ENCODE assay signal across 20 mouse cellular contexts in the genomic region with DNA sequence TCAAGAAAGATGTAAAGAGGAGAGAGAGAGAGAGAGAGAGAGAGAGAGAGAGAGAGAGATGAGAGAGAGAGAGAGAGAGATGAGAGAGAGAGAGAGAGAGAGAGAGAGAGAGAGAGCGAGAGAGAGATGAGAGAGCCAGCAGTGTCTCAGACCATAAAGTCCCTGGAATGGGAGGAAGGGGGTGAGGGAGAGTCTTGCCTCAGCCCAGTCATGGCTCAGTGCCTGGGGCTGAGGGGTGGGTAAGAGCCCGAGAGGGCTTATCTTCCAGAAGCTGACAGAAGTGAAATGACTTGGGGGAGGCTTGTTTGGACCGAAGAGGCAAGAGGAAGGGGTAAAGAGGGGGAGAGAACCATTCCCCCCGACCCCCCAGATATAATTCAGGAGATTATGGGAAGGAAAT.
DNase-seq lines count a peak whose midpoint lies in the region; ATAC-seq and TF ChIP-seq lines count a peak whose summit lies in the region.
"Had no signal": no experiment of that assay in that cellular context is flagged by ENCODE, and none has a peak within 500 bp of the region (broad histone marks: within the 10 kb centered on the region; RNA-seq: fewer than 3 reads in every experiment).

No protein-coding gene starts in this region.

- DNase-seq in kidney, adult 9 months: no peak
- DNase-seq in kidney, postnatal 0 days (ENCODE audit: low spot score): peak; percentile 81
- DNase-seq in kidney, adult 8-10 months: no peak
- DNase-seq in midbrain, embryonic 11.5 days (ENCODE audit: low spot score, missing footprints): peak; percentile 54
- DNase-seq: adrenal gland, adult 8-10 months; adrenal gland, postnatal 14 days; adrenal gland, postnatal 36 days; cerebellum, adult 11-12 months; cerebellum, adult 2 months; cerebellum, adult 9-10 months; cerebellum, postnatal 10 days; cerebellum, postnatal 25 days had no signal

- no peak overlapping the region for H3K9ac ChIP-seq in kidney, embryonic 15.5 days
- H3K9ac ChIP-seq in kidney, postnatal 0 days (ENCODE audit: low read depth, low read length): no peak overlapping the region
- no peak overlapping the region for H3K9ac ChIP-seq in midbrain, embryonic 11.5 days (ENCODE audit: low read length)
- H3K9ac ChIP-seq in midbrain, embryonic 16.5 days (ENCODE audit: low read depth, low read length): no peak overlapping the region
- H3K9ac ChIP-seq in heart, embryonic 12.5 days: no peak overlapping the region
- H3K9ac ChIP-seq: embryonic facial prominence, embryonic 12.5 days; forebrain, embryonic 13.5 days; forebrain, embryonic 15.5 days had no signal

- H3K4me3 ChIP-seq in kidney, embryonic 15.5 days (replicated peaks): no peak overlapping the region
- no peak overlapping the region for H3K4me3 ChIP-seq in kidney, postnatal 0 days (replicated peaks; ENCODE audit: low read depth, low read length)
- H3K4me3 ChIP-seq in midbrain, embryonic 11.5 days (ENCODE audit: low read depth, low read length): no peak overlapping the region
- no peak overlapping the region for H3K4me3 ChIP-seq in midbrain, embryonic 16.5 days (ENCODE audit: low read depth, low read length)
- H3K4me3 ChIP-seq in heart, embryonic 12.5 days: no peak overlapping the region
- H3K4me3 ChIP-seq: embryonic facial prominence, embryonic 10.5 days; embryonic facial prominence, embryonic 12.5 days; forebrain, embryonic 13.5 days; forebrain, embryonic 15.5 days had no signal

- 16% methylated on average over 4 of the region's 4 CpGs for WGBS in kidney, embryonic 15.5 days
- 17% methylated on average over 4 of the region's 4 CpGs for WGBS in kidney, postnatal 0 days
- WGBS in midbrain, embryonic 11.5 days: 58% methylated on average over 4 of the region's 4 CpGs
- 49% methylated on average over 4 of the region's 4 CpGs for WGBS in midbrain, embryonic 16.5 days
- 30% methylated on average over 3 of the region's 4 CpGs for WGBS in heart, embryonic 12.5 days

- H3K9me3 ChIP-seq in kidney, embryonic 15.5 days (replicated peaks): no peaks in the 10 kb centered on the region
- H3K9me3 ChIP-seq in kidney, postnatal 0 days (replicated peaks; ENCODE audit: low read length): no peaks in the 10 kb centered on the region
- H3K9me3 ChIP-seq in midbrain, embryonic 11.5 days (ENCODE audit: control insufficient read depth, low read length): no peaks in the 10 kb centered on the region
- H3K9me3 ChIP-seq in midbrain, embryonic 16.5 days (replicated peaks; ENCODE audit: control insufficient read depth, low read length, poor library complexity, severe bottlenecking): no peaks in the 10 kb centered on the region
- H3K9me3 ChIP-seq in heart, embryonic 12.5 days (replicated peaks): no peaks in the 10 kb centered on the region
- H3K9me3 ChIP-seq: embryonic facial prominence, embryonic 10.5 days; embryonic facial prominence, embryonic 12.5 days; forebrain, embryonic 13.5 days; forebrain, embryonic 15.5 days had no signal

- peaks cover 42% of the 10 kb centered on the region for H3K27me3 ChIP-seq in kidney, embryonic 15.5 days
- H3K27me3 ChIP-seq in kidney, postnatal 0 days (ENCODE audit: insufficient read depth, low read length): peaks cover 7% of the 10 kb centered on the region; the same call in 1 of the 2 replicates
- H3K27me3 ChIP-seq in midbrain, embryonic 11.5 days (ENCODE audit: control insufficient read depth, insufficient read depth, low read length): peaks cover 21% of the 10 kb centered on the region
- peaks cover 22% of the 10 kb centered on the region for H3K27me3 ChIP-seq in midbrain, embryonic 16.5 days (ENCODE audit: control insufficient read depth, insufficient read depth, low read depth, low read length)
- H3K27me3 ChIP-seq in heart, embryonic 12.5 days (replicated peaks): peaks cover 89% of the 10 kb centered on the region

- peaks cover 74% of the 10 kb centered on the region for H3K4me1 ChIP-seq in kidney, embryonic 15.5 days
- H3K4me1 ChIP-seq in kidney, postnatal 0 days (replicated peaks; ENCODE audit: insufficient read depth, low read length): peaks cover 4% of the 10 kb centered on the region
- peaks cover 6% of the 10 kb centered on the region for H3K4me1 ChIP-seq in midbrain, embryonic 11.5 days (ENCODE audit: control insufficient read depth, insufficient read depth, low read length)
- peaks cover 5% of the 10 kb centered on the region; the same call in 1 of the 2 replicates for H3K4me1 ChIP-seq in midbrain, embryonic 16.5 days (ENCODE audit: control insufficient read depth, insufficient read depth, low read length)
- peaks cover 5% of the 10 kb centered on the region; the same call in 1 of the 2 replicates for H3K4me1 ChIP-seq in heart, embryonic 12.5 days (replicated peaks)

- no peaks in the 10 kb centered on the region for H3K36me3 ChIP-seq in kidney, embryonic 15.5 days
- H3K36me3 ChIP-seq in kidney, postnatal 0 days (ENCODE audit: insufficient read depth, low read length): no peaks in the 10 kb centered on the region
- H3K36me3 ChIP-seq in midbrain, embryonic 11.5 days (ENCODE audit: control insufficient read depth, insufficient read depth, low read length): no peaks in the 10 kb centered on the region
- H3K36me3 ChIP-seq in midbrain, embryonic 16.5 days (ENCODE audit: control insufficient read depth, insufficient read depth, low read length): no peaks in the 10 kb centered on the region
- no peaks in the 10 kb centered on the region for H3K36me3 ChIP-seq in heart, embryonic 12.5 days
- H3K36me3 ChIP-seq: embryonic facial prominence, embryonic 10.5 days; embryonic facial prominence, embryonic 12.5 days; forebrain, embryonic 15.5 days had no signal

- no peak for TF ChIP-seq CTCF in kidney, postnatal 0 days (IDR thresholded peaks at IDR 0.05; ENCODE audit: low read depth)

- 0 out of 2 replicates have a peak overlapping the region, but pooled peaks have one; percentile 5 for H3K4me2 ChIP-seq in kidney, embryonic 15.5 days
- H3K4me2 ChIP-seq in kidney, postnatal 0 days (ENCODE audit: low read length): no peak overlapping the region
- H3K4me2 ChIP-seq in midbrain, embryonic 11.5 days: no peak overlapping the region
- H3K4me2 ChIP-seq in midbrain, embryonic 16.5 days (ENCODE audit: low read length): no peak overlapping the region
- H3K4me2 ChIP-seq in heart, embryonic 12.5 days: no peak overlapping the region
- H3K4me2 ChIP-seq: embryonic facial prominence, embryonic 12.5 days; forebrain, embryonic 13.5 days; forebrain, embryonic 15.5 days had no signal

- H3K27ac ChIP-seq in kidney, embryonic 15.5 days: peak overlapping the region; percentile 79
- H3K27ac ChIP-seq in kidney, postnatal 0 days: peak overlapping the region; percentile 58
- no peak overlapping the region for H3K27ac ChIP-seq in midbrain, embryonic 11.5 days (ENCODE audit: low read depth, low read length)
- H3K27ac ChIP-seq in midbrain, embryonic 16.5 days (ENCODE audit: low read length): no peak overlapping the region
- no peak overlapping the region for H3K27ac ChIP-seq in heart, embryonic 12.5 days (ENCODE audit: poor library complexity, severe bottlenecking)
- H3K27ac ChIP-seq: embryonic facial prominence, embryonic 10.5 days; embryonic facial prominence, embryonic 12.5 days; forebrain, embryonic 13.5 days; forebrain, embryonic 15.5 days had no signal

- ATAC-seq in kidney, embryonic 15.5 days (replicated peaks; ENCODE audit: low FRiP score): peak; percentile 79
- peak; percentile 81; the same call in 1 of the 2 replicates for ATAC-seq in kidney, postnatal 0 days (replicated peaks; ENCODE audit: low FRiP score, low read depth)
- no peak for ATAC-seq in midbrain, embryonic 11.5 days (ENCODE audit: low FRiP score)
- no peak for ATAC-seq in midbrain, embryonic 16.5 days
- no peak for ATAC-seq in heart, embryonic 12.5 days (ENCODE audit: insufficient number of reproducible peaks, low FRiP score)
- ATAC-seq: activated CD4-positive, CD25-positive, alpha-beta regulatory T cell, adult 4 months; forebrain, embryonic 13.5 days; forebrain, embryonic 15.5 days had no signal

Comparison
In these comparisons a context has a peak if more than half of its experiments do, and no peak if none do; other contexts are left out.
1. DNase-seq: peak in kidney, postnatal 0 days (single experiment) and midbrain, embryonic 11.5 days (single experiment); none in kidney, adult 9 months (single experiment) and kidney, adult 8-10 months (0 of 2).
2. ATAC-seq: peak in kidney, embryonic 15.5 days (single experiment) and kidney, postnatal 0 days (single experiment); none in midbrain, embryonic 11.5 days (single experiment), midbrain, embryonic 16.5 days (single experiment) and heart, embryonic 12.5 days (single experiment).
3. H3K27ac ChIP-seq: peak in kidney, embryonic 15.5 days (single experiment) and kidney, postnatal 0 days (single experiment); none in midbrain, embryonic 11.5 days (single experiment), midbrain, embryonic 16.5 days (single experiment) and heart, embryonic 12.5 days (single experiment).